Mouse (Mus musculus) neural tube, postnatal 0 days (tissue): ENCODE results near the gene Sdr42e1. TPM values are rescaled to one million over a fixed set of nuclear protein-coding genes. Genes with fewer than 3 reads are reported as not detected.

ENCODE experiments used
- polyA plus RNA-seq: library from polyadenylated mRNA; unstranded; fragments of >200 nt; fragmentation: Nextera tagmentation; extraction: Ambion mirVana; gene quantifications from 2 replicates; pipeline ENCODE4 v1.2.1, GENCODE M21; 2015

Sdr42e1 gene
- 3.6 and 4.0 TPM in 2 replicates for polyA plus RNA-seq

GRCm38 (mm10) chr8:117673430-117673830, at the start of gene Sdr42e1:
Sdr42e1 (minus strand) TSS chr8:117673689.

GRCm38 (mm10) chr8:117701859-117702258, 28.4 kb upstream of the Sdr42e1 start, which contains the start of gene Hsd17b2:
Hsd17b2 (plus strand) TSS chr8:117701904.

Other genes starting within 250 kb of the Sdr42e1 start
- gene Plcg2, start 175.4 kb downstream of the Sdr42e1 start, polyA plus RNA-seq, result 1.7 and 2.1 TPM in 2 replicates
- 1.6 TPM in 2 replicates for gene Hsd17b2, start 28.2 kb upstream of the Sdr42e1 start, polyA plus RNA-seq
- 31.8 and 33.5 TPM in 2 replicates for gene Mphosph6, start 128.3 kb upstream of the Sdr42e1 start, polyA plus RNA-seq